Mouse (Mus musculus): ENCODE measurements around the gene Acta2.
"Not testable (repeated sequence)": the region's sequence is repeated elsewhere in the genome, so short reads cannot be mapped to it uniquely, and the experiment has no call there.

The Acta2 gene

GRCm38 (mm10) chr19:34220732-34221380 lies 34.5 kb downstream of the Acta2 start:
- DNase-seq (ENCODE audit: low spot score): no peak

- DNase-seq (ENCODE audit: low spot score): no peak
These were observed 36.0 kb downstream of the Acta2 start for GRCm38 (mm10) chr19:34219260-34219968.

GRCm38 (mm10) chr19:34217761-34218160 lies 37.6 kb downstream of the Acta2 start:
- DNase-seq (ENCODE audit: low spot score): no peak

GRCm38 (mm10) chr19:34216956-34217355 lies 38.4 kb downstream of the Acta2 start:
- DNase-seq (ENCODE audit: low spot score): no peak

GRCm38 (mm10) chr19:34214136-34214535 lies 41.3 kb downstream of the Acta2 start:
- no peak for DNase-seq (ENCODE audit: low spot score)

GRCm38 (mm10) chr19:34213251-34213645 lies 42.1 kb downstream of the Acta2 start:
- no peak for DNase-seq (ENCODE audit: low spot score)

- no peak for DNase-seq (ENCODE audit: low spot score)
These were observed 42.7 kb downstream of the Acta2 start for GRCm38 (mm10) chr19:34212489-34213250.

- no peak for DNase-seq (ENCODE audit: low spot score)
These were observed 44.5 kb downstream of the Acta2 start for GRCm38 (mm10) chr19:34210841-34211240.

- DNase-seq (ENCODE audit: low spot score): no peak
These were observed 45.3 kb downstream of the Acta2 start for GRCm38 (mm10) chr19:34209930-34210581.

GRCm38 (mm10) chr19:34209031-34209430 lies 46.4 kb downstream of the Acta2 start:
- DNase-seq (ENCODE audit: low spot score): no peak

- no peak for DNase-seq (ENCODE audit: low spot score)
These were observed 48.5 kb downstream of the Acta2 start for GRCm38 (mm10) chr19:34206760-34207440.

- DNase-seq (ENCODE audit: low spot score): not testable (repeated sequence)
These were observed 49.3 kb downstream of the Acta2 start for GRCm38 (mm10) chr19:34206128-34206527.

GRCm38 (mm10) chr19:34202668-34203067 lies 52.7 kb downstream of the Acta2 start:
- DNase-seq (ENCODE audit: low spot score): no peak

GRCm38 (mm10) chr19:34199488-34199887 lies 55.9 kb downstream of the Acta2 start:
- no peak for DNase-seq (ENCODE audit: low spot score)

GRCm38 (mm10) chr19:34198901-34199300 lies 56.5 kb downstream of the Acta2 start:
- DNase-seq (ENCODE audit: low spot score): no peak

GRCm38 (mm10) chr19:34198066-34198465 lies 57.3 kb downstream of the Acta2 start:
- no peak for DNase-seq (ENCODE audit: low spot score)

- DNase-seq (ENCODE audit: low spot score): no peak
These were observed 60.4 kb downstream of the Acta2 start for GRCm38 (mm10) chr19:34195031-34195430.

GRCm38 (mm10) chr19:34194132-34194745 lies 61.2 kb downstream of the Acta2 start:
- DNase-seq (ENCODE audit: low spot score): no peak

- no peak for DNase-seq (ENCODE audit: low spot score)
These were observed 61.7 kb downstream of the Acta2 start for GRCm38 (mm10) chr19:34193683-34194082.

GRCm38 (mm10) chr19:34193149-34193548 lies 62.2 kb downstream of the Acta2 start:
- peak; percentile 44 for DNase-seq (ENCODE audit: low spot score)
